Mouse (Mus musculus): ENCODE measurements around the gene 0610010K14Rik. TPM values are rescaled to one million over a fixed set of nuclear protein-coding genes. Genes with fewer than 3 reads are reported as not detected.

0610010K14Rik gene
- polyA plus RNA-seq, 1 experiment from 2014 or later = 150 TPM

- H3K27me3 ChIP-seq (ENCODE audit: insufficient read depth, low read length) = no peaks in the 10 kb centered on the region
- H3K4me2 ChIP-seq (ENCODE audit: low read length) = peak overlapping the region; percentile 93
- peaks cover 19% of the 10 kb centered on the region for H3K4me1 ChIP-seq (replicated peaks; ENCODE audit: insufficient read depth, low read length)
- ATAC-seq (replicated peaks; ENCODE audit: low FRiP score, low read depth) (peak; percentile 8; the same call in 1 of the 2 replicates), DNase-seq (ENCODE audit: low spot score) (no peak)
- H3K27ac ChIP-seq = peak overlapping the region; percentile 95
- H3K9ac ChIP-seq (ENCODE audit: low read depth, low read length) = peak overlapping the region; percentile 73
- WGBS = 15% methylated on average over 23 of the region's 23 CpGs
- peak overlapping the region; percentile 71 for H3K4me3 ChIP-seq (replicated peaks; ENCODE audit: low read depth, low read length)
- H3K9me3 ChIP-seq (replicated peaks; ENCODE audit: low read length) = no peaks in the 10 kb centered on the region
- no peak for TF ChIP-seq CTCF (IDR thresholded peaks at IDR 0.05; ENCODE audit: low read depth)
- H3K36me3 ChIP-seq (ENCODE audit: insufficient read depth, low read length) = peaks cover 10% of the 10 kb centered on the region; the same call in 1 of the 2 replicates
These were observed 1.1 kb upstream of the 0610010K14Rik start for GRCm38 (mm10) chr11:70238591-70239440.

GRCm38 (mm10) chr11:70236717-70237116 lies 997 bp downstream of the 0610010K14Rik start:
- Histone ChIP-seq H3K9me3 (replicated peaks; ENCODE audit: low read length) (no peaks in the 10 kb centered on the region), H3K27ac (peak overlapping the region; percentile 95), H3K27me3 (ENCODE audit: insufficient read depth, low read length) (no peaks in the 10 kb centered on the region), H3K4me2 (ENCODE audit: low read length) (peak overlapping the region; percentile 93), H3K36me3 (ENCODE audit: insufficient read depth, low read length) (peaks cover 10% of the 10 kb centered on the region; the same call in 1 of the 2 replicates), H3K9ac (ENCODE audit: low read depth, low read length) (peak overlapping the region; percentile 73; the same call in 1 of the 2 replicates), H3K4me3 (replicated peaks; ENCODE audit: low read depth, low read length) (peak overlapping the region; percentile 71), H3K4me1 (replicated peaks; ENCODE audit: insufficient read depth, low read length) (peaks cover 19% of the 10 kb centered on the region)
- no peak for TF ChIP-seq CTCF (IDR thresholded peaks at IDR 0.05; ENCODE audit: low read depth)
- 36% methylated on average over 7 of the region's 7 CpGs for WGBS
- DNase-seq (ENCODE audit: low spot score) (no peak), ATAC-seq (replicated peaks; ENCODE audit: low FRiP score, low read depth) (no peak)

- Histone ChIP-seq H3K9me3 (replicated peaks; ENCODE audit: low read length) (no peaks in the 10 kb centered on the region), H3K4me2 (ENCODE audit: low read length) (no peak overlapping the region), H3K4me1 (replicated peaks; ENCODE audit: insufficient read depth, low read length) (peaks cover 19% of the 10 kb centered on the region), H3K4me3 (replicated peaks; ENCODE audit: low read depth, low read length) (no peak overlapping the region), H3K27me3 (ENCODE audit: insufficient read depth, low read length) (no peaks in the 10 kb centered on the region), H3K27ac (no peak overlapping the region), H3K36me3 (ENCODE audit: insufficient read depth, low read length) (peaks cover 10% of the 10 kb centered on the region; the same call in 1 of the 2 replicates), H3K9ac (ENCODE audit: low read depth, low read length) (no peak overlapping the region)
- ATAC-seq (replicated peaks; ENCODE audit: low FRiP score, low read depth) (no peak), DNase-seq (ENCODE audit: low spot score) (no peak)
- no peak for TF ChIP-seq CTCF (IDR thresholded peaks at IDR 0.05; ENCODE audit: low read depth)
- WGBS = 84% methylated on average over 12 of the region's 12 CpGs
These were observed 2.3 kb downstream of the 0610010K14Rik start for GRCm38 (mm10) chr11:70235254-70235900.

- H3K4me3 ChIP-seq (replicated peaks; ENCODE audit: low read depth, low read length) = no peak overlapping the region
- H3K27ac ChIP-seq = no peak overlapping the region; the same call in 1 of the 2 replicates
These were observed 3.2 kb downstream of the 0610010K14Rik start for GRCm38 (mm10) chr11:70234497-70234896.

GRCm38 (mm10) chr11:70234037-70234436 lies 3.7 kb downstream of the 0610010K14Rik start:
- Histone ChIP-seq H3K4me1 (replicated peaks; ENCODE audit: insufficient read depth, low read length) (peaks cover 19% of the 10 kb centered on the region), H3K4me3 (replicated peaks; ENCODE audit: low read depth, low read length) (no peak overlapping the region), H3K4me2 (ENCODE audit: low read length) (peak overlapping the region; percentile 67), H3K27me3 (ENCODE audit: insufficient read depth, low read length) (peaks cover 4% of the 10 kb centered on the region; the same call in 1 of the 2 replicates), H3K27ac (no peak overlapping the region; the same call in 1 of the 2 replicates), H3K9ac (ENCODE audit: low read depth, low read length) (no peak overlapping the region), H3K36me3 (ENCODE audit: insufficient read depth, low read length) (peaks cover 10% of the 10 kb centered on the region; the same call in 1 of the 2 replicates), H3K9me3 (replicated peaks; ENCODE audit: low read length) (no peaks in the 10 kb centered on the region)
- DNase-seq (ENCODE audit: low spot score) (no peak), ATAC-seq (replicated peaks; ENCODE audit: low FRiP score, low read depth) (no peak)
- WGBS = 59% methylated on average over 5 of the region's 5 CpGs
- TF ChIP-seq CTCF (IDR thresholded peaks at IDR 0.05; ENCODE audit: low read depth) = no peak

More at GRCm38 (mm10) chr11:70234497-70234896, 3.2 kb downstream of the 0610010K14Rik start:
- H3K9me3 ChIP-seq (replicated peaks; ENCODE audit: low read length) = no peaks in the 10 kb centered on the region
- H3K27me3 ChIP-seq (ENCODE audit: insufficient read depth, low read length) = peaks cover 4% of the 10 kb centered on the region; the same call in 1 of the 2 replicates
- DNase-seq (ENCODE audit: low spot score) (no peak), ATAC-seq (replicated peaks; ENCODE audit: low FRiP score, low read depth) (no peak)
- H3K4me1 ChIP-seq (replicated peaks; ENCODE audit: insufficient read depth, low read length) = peaks cover 19% of the 10 kb centered on the region
- H3K36me3 ChIP-seq (ENCODE audit: insufficient read depth, low read length) = peaks cover 10% of the 10 kb centered on the region; the same call in 1 of the 2 replicates
- H3K4me2 ChIP-seq (ENCODE audit: low read length) = 0 out of 2 replicates have a peak overlapping the region, but pooled peaks have one; percentile 67
- no peak overlapping the region for H3K9ac ChIP-seq (ENCODE audit: low read depth, low read length)
- TF ChIP-seq CTCF (IDR thresholded peaks at IDR 0.05; ENCODE audit: low read depth) = no peak
- WGBS = 93% methylated on average over 8 of the region's 8 CpGs

- no peak overlapping the region for H3K27ac ChIP-seq
- no peak for TF ChIP-seq CTCF (IDR thresholded peaks at IDR 0.05; ENCODE audit: low read depth)
- peak overlapping the region; percentile 67 for H3K4me2 ChIP-seq (ENCODE audit: low read length)
- H3K4me1 ChIP-seq (replicated peaks; ENCODE audit: insufficient read depth, low read length) = peaks cover 13% of the 10 kb centered on the region; the same call in 1 of the 2 replicates
- H3K36me3 ChIP-seq (ENCODE audit: insufficient read depth, low read length) = peaks cover 10% of the 10 kb centered on the region; the same call in 1 of the 2 replicates
- H3K27me3 ChIP-seq (ENCODE audit: insufficient read depth, low read length) = peaks cover 11% of the 10 kb centered on the region; the same call in 1 of the 2 replicates
- H3K9ac ChIP-seq (ENCODE audit: low read depth, low read length) = peak overlapping the region; percentile 60
- 33% methylated on average over 8 of the region's 8 CpGs for WGBS
- DNase-seq (ENCODE audit: low spot score) (no peak), ATAC-seq (replicated peaks; ENCODE audit: low FRiP score, low read depth) (no peak)
- peak overlapping the region; percentile 36 for H3K4me3 ChIP-seq (replicated peaks; ENCODE audit: low read depth, low read length)
- H3K9me3 ChIP-seq (replicated peaks; ENCODE audit: low read length) = no peaks in the 10 kb centered on the region
These were observed 4.7 kb downstream of the 0610010K14Rik start for GRCm38 (mm10) chr11:70233016-70233415.

All from kidney, postnatal 0 days (tissue).